Mouse (Mus musculus) ovary, postnatal 10 days (tissue): ENCODE results near the gene Ctdsp1.
A peak's percentile ranks its signal among the peaks of the same experiment; 100 is the strongest.

Experiments used
- DNase-seq: peaks from one replicate; pipeline ENCODE4 v3.0.0; 2022; ENCODE audit warnings: low spot score

Ctdsp1 gene

DNA sequence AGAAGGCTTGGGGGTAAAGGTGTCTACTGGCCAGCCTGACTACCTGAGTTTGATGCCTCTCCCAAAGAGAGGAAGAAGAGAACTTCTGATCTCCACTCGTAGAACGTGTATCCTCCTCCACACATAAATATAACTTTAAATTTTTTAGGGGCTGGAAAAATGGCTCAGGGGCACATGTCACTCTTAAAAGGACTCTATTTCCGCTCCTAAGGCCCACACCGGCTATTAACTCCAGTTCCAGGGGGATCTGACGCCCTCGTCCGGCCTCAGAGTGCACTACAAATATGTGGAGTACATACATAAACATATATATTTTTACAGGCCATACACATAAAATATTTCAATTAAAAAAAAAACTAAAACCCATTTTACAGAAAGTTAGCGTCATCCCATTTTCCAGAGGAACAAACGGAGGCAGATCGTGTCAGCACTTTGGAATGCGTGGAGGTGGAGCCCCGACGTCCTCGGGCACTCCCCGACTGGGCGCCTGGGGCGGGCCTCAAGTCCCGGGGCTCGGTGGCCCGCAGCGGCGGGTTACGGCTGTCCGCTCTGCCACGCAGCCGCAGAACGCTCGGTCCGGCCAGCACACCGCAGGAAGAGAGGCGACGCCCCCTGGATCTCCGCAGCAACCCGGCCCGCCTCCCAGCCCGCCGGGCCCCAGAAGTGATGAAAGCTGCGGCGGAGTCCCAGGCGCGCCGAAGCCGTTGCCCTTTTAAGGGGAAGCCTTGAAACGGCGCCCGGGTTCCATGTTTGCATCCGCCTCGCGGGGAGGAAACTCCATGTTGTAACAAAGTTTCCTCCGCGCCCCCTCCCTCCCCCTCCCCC, at the start of gene Ctdsp1:
Ctdsp1 (plus strand) TSS at position 586 of the 825 bp plus-strand sequence.
- DNase-seq, result peak; percentile 96

- DNase-seq, result no peak
Observed at GRCm38 (mm10) chr1:74341898-74342297, 49.4 kb upstream of the Ctdsp1 start.

GRCm38 (mm10) chr1:74342308-74342707, 49.0 kb upstream of the Ctdsp1 start:
- DNase-seq, result no peak

- DNase-seq, result no peak
Observed at GRCm38 (mm10) chr1:74343161-74343560, 48.1 kb upstream of the Ctdsp1 start.

GRCm38 (mm10) chr1:74344163-74344916, 47.0 kb upstream of the Ctdsp1 start:
- DNase-seq, result no peak

- no peak for DNase-seq
Observed at GRCm38 (mm10) chr1:74351185-74351769, 40.0 kb upstream of the Ctdsp1 start.

DNA sequence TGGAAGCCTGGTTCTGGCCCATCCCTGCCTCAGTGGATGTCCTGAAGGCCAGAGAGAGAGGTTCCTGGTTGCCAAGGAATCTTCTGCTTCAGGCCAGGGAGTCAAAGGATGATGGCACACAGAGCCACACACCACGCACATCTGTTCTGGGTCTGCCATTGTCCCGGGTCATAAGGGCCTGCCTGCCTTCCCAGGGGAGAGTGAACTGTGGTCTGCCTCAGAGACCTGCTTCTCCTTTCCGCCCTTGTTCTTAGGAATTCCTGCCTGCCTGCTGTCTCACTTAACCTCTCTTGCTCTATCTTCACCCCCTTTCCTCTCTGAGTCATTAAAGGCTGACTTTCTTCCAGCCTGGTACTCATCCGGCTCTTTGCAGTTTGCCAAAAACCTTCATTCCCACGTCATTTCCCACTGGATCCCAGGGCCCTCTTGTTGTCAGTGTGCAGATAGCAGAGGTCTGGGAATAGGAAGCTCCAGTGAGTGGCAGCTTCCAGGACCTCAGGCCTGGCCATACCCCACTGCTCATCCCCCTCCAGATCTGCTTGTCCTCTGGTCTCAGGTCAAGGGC, 38.7 kb upstream of the Ctdsp1 start:
- DNase-seq, result no peak

- no peak for DNase-seq
Observed at GRCm38 (mm10) chr1:74353453-74354229, 37.7 kb upstream of the Ctdsp1 start.

DNA sequence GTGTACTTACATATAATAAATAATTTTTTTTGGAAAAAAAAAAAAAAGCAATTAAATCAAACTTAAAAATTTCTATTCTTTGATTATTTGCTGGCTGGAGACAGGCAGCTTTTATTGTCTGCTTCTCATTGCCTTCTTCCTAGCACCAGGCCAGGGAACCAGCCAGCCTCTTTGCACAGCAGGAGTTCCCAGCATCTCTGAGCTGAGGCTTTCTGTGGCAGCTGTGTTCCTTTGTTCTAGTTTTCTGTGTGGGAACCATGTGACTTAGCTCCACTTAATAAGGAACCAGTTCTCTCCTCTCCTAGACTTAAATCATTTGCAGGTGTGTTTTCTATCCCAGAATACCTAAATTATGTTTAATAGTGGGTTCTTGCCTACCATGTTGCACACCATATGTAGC, 33.8 kb upstream of the Ctdsp1 start:
- no peak for DNase-seq

DNA sequence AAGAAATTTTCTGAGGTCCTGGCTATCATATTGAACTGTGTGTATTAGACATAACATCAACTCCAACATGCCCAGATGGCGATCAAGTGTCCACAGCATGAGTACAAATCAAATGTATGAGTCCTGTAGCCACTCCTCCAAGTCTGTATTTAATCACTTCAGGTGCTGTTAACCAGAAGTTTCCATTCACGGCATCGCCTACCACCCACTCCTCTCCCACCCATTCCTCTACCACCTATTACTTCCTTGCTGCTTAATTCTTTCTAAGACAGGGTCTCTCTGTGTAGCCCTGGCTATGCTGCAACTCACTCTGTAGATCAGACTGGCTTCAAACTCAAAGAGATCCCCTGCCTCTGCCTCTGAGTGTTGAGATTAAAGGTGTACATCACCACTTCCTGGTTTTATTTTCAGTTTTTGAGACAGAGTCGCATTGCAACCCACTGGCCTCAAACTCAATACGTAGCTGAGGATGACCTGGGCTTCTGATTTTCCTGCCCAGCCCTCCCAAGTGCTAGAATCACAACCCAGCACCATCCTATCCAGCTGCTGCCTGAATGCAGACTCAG, 31.3 kb upstream of the Ctdsp1 start:
- DNase-seq, result no peak

GRCm38 (mm10) chr1:74361812-74362211, 29.5 kb upstream of the Ctdsp1 start, which contains the start of gene Catip:
Catip (plus strand) TSS chr1:74362108.
- peak; percentile 48 for DNase-seq

DNA sequence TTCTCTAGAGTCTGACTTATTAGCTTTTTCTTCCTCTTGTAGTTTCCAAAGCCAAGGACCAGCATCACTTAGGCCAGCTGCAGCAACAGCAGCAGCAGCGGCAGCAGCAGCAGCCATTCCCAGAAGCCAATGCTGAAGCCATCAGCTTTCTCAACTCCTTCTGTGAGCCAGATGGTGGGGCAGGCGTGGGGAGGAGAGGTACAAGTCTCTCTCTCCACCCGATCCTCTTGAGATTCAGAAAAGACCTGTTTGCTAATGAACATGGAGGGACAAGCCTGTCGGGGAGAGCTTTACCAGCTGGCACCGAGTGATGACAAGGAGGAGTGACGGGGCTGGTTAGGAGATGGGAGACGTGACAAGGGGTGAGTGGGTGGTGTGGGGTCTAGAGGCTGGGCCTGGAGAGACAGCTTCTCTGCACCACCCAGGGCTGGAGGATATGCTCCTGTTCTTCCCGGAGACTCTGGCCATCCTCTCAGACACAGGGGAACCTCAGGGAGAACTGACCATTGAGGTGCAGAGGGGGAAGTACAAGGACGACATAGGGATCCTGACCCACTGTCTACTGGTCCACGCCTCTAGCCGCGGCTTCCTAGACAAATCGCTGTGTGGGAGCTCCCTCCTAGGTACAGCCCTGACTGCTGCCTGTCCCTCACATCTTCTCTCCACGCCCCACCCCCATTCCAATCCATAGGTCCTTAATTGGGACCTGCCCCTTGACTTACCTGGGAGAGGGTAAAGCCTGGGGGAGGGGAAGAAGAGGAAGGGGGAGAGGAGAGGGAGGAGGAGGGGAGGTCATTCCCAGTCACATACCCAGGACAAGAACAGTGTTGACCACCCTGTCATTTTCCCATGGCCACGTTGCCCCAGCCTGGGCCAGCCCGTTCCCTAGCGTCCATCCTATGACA, 28.7 kb upstream of the Ctdsp1 start:
- no peak for DNase-seq

- no peak for DNase-seq
Observed at GRCm38 (mm10) chr1:74363437-74363836, 27.9 kb upstream of the Ctdsp1 start.

GRCm38 (mm10) chr1:74364270-74364669, 27.0 kb upstream of the Ctdsp1 start:
- DNase-seq, result no peak

GRCm38 (mm10) chr1:74367886-74368645, 23.2 kb upstream of the Ctdsp1 start:
- DNase-seq, result no peak

- no peak for DNase-seq
Observed at GRCm38 (mm10) chr1:74370040-74370439, 21.3 kb upstream of the Ctdsp1 start.

DNA sequence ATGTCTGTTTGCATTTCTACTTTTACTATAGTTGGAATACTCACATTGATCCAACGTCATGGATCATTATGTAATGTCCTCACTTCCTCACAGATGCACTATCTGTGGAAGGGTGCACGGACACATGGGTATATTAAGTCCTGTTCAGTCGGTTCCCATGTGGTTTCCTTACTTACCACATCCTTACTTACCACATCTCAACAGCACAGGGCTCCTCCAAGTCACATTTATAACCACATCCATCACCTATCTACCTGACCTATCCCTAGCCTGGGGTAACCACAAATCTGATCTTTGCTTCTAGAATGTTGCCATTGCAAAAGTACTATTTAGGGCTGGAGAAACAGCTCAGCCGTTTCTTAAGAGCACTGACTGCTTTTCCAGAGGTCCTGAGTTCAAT, 17.9 kb upstream of the Ctdsp1 start:
- no peak for DNase-seq

GRCm38 (mm10) chr1:74374980-74375379, 16.3 kb upstream of the Ctdsp1 start, which contains the start of gene Slc11a1:
Slc11a1 (plus strand) TSS chr1:74375195.
- DNase-seq, result no peak

DNA sequence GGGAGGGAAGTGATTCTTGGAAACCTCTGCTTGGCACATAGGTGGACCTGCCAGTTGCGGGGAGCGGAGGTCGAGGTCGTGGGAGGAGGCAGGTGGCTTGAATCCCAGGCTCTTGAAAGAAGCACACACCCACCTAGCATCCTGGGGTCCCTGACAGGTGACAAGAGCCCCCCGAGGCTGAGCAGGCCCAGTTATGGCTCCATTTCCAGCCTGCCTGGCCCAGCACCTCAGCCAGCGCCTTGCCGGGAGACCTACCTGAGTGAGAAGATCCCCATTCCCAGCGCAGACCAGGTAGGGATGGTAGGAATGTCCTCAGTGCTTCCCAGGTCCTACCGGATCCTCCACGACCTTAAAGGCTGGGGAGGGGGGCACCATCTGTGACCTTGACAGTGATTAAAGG, 15.7 kb upstream of the Ctdsp1 start:
- no peak for DNase-seq
